Mouse (Mus musculus) MEL (cell line): Measurements from ENCODE around the gene Acvr1b. TPM values are rescaled to one million over a fixed set of nuclear protein-coding genes. Genes with fewer than 3 reads are reported as not detected.

Experiments used
- DNase-seq: peaks from one replicate; pipeline ENCODE4 v3.0.0; 2011; ENCODE audit warnings: low read depth, low spot score
- H3K27ac ChIP-seq: 2 replicates; pipeline ENCODE4 v1.5.1; 2012; ENCODE audit warnings: low read depth, mild to moderate bottlenecking, control low read depth, low read length, moderate library complexity; ENCODE audit not compliant: control insufficient read depth
- H3K27me3 ChIP-seq, 2 experiments: fragments of 150-350 bp in 1 of 2; sonication (generic) in 1 of 2; 2 replicates each; pipeline ENCODE4 v1.6.1; 2012; ENCODE audit warnings: low read length in 2 of 2, mild to moderate bottlenecking in 2 of 2, improper control_type of control experiment in 1 of 2, moderate library complexity in 1 of 2; ENCODE audit not compliant: insufficient read depth in 2 of 2, control insufficient read depth in 1 of 2
- H3K36me3 ChIP-seq, 2 experiments: 2 replicates each; pipeline ENCODE4 v1.6.1; 2012 to 2014; ENCODE audit warnings: low read length in 2 of 2, improper control_type of control experiment in 1 of 2, inconsistent platforms in 1 of 2, mild to moderate bottlenecking in 1 of 2; ENCODE audit not compliant: insufficient read depth in 2 of 2, control insufficient read depth in 1 of 2
- H3K4me1 ChIP-seq, 2 experiments: fragments of 150-350 bp in 1 of 2; sonication (generic) in 1 of 2; 2 replicates each; pipeline ENCODE4 v1.6.1; 2012; ENCODE audit warnings: low read length in 2 of 2, improper control_type of control experiment in 1 of 2, mild to moderate bottlenecking in 1 of 2; ENCODE audit not compliant: insufficient read depth in 2 of 2, control insufficient read depth in 1 of 2
- H3K4me3 ChIP-seq, 2 experiments: fragments of 150-350 bp in 1 of 2; sonication (generic) in 1 of 2; 2 replicates each; pipeline ENCODE4 v1.5.1; 2012; ENCODE audit warnings: low read depth in 2 of 2, low read length in 2 of 2, mild to moderate bottlenecking in 2 of 2, moderate library complexity in 2 of 2, control low read depth in 1 of 2, improper control_type of control experiment in 1 of 2; ENCODE audit not compliant: control insufficient read depth in 1 of 2, insufficient read depth in 1 of 2
- H3K79me2 ChIP-seq: 2 replicates; pipeline ENCODE4 v1.6.1; 2012; ENCODE audit warnings: mild to moderate bottlenecking, low read length, moderate library complexity; ENCODE audit not compliant: control insufficient read depth, poor library complexity, insufficient read depth
- H3K9ac ChIP-seq: 2 replicates; pipeline ENCODE4 v1.6.1; 2012; ENCODE audit warnings: low read depth, mild to moderate bottlenecking, control low read depth, low read length, moderate library complexity; ENCODE audit not compliant: control insufficient read depth, poor library complexity, severe bottlenecking
- H3K9me3 ChIP-seq: fragments of 150-350 bp; sonication (generic); replicated peaks from 2 replicates; pipeline ENCODE4 v1.6.1; 2012; ENCODE audit warnings: mild to moderate bottlenecking, low read length, improper control_type of control experiment, moderate library complexity; ENCODE audit not compliant: insufficient read depth
- BHLHE40 ChIP-seq: IDR thresholded peaks from 2 replicates; pipeline ENCODE4 v1.6.1; 2012; ENCODE audit warnings: low read depth, mild to moderate bottlenecking, inconsistent platforms, low read length, improper control_type of control experiment, borderline replicate concordance
- CHD1 ChIP-seq: IDR thresholded peaks from 2 replicates; pipeline ENCODE4 v1.6.1; 2012; ENCODE audit warnings: low read depth, mild to moderate bottlenecking, inconsistent platforms, low read length, improper control_type of control experiment
- E2F4 ChIP-seq: IDR thresholded peaks from 2 replicates; pipeline ENCODE4 v1.6.1; 2011; ENCODE audit warnings: low read depth, low read length, improper control_type of control experiment, borderline replicate concordance
- ELF1 ChIP-seq: IDR thresholded peaks from 2 replicates; pipeline ENCODE4 v1.6.1; 2014; ENCODE audit warnings: low read depth, mild to moderate bottlenecking, inconsistent platforms, low read length, improper control_type of control experiment, moderate library complexity
- EP300 ChIP-seq, 2 experiments: IDR thresholded peaks; 2 replicates each; pipeline ENCODE4 v1.6.1; 2011; ENCODE audit warnings: improper control_type of control experiment in 2 of 2, low read length in 2 of 2, low read depth in 1 of 2, mild to moderate bottlenecking in 1 of 2
- ETS1 ChIP-seq: IDR thresholded peaks from 2 replicates; pipeline ENCODE4 v1.6.1; 2012; ENCODE audit warnings: low read depth, mild to moderate bottlenecking, inconsistent platforms, low read length, improper control_type of control experiment, moderate library complexity
- GABPA ChIP-seq: IDR thresholded peaks from 2 replicates; pipeline ENCODE4 v1.6.1; 2012; ENCODE audit warnings: low read depth, mild to moderate bottlenecking, inconsistent platforms, low read length, improper control_type of control experiment, moderate library complexity
- HCFC1 ChIP-seq: IDR thresholded peaks from 2 replicates; pipeline ENCODE4 v1.6.1; 2012; ENCODE audit warnings: low read depth, mild to moderate bottlenecking, inconsistent platforms, low read length, improper control_type of control experiment, moderate library complexity
- JUND ChIP-seq: IDR thresholded peaks from 2 replicates; pipeline ENCODE4 v1.6.1; 2011; ENCODE audit warnings: low read depth, mild to moderate bottlenecking, improper control_type of control experiment, low read length
- KAT2A ChIP-seq: conservative IDR thresholded peaks from 2 replicates; pipeline ENCODE4 v1.6.1; 2012; ENCODE audit warnings: low read depth, low read length, improper control_type of control experiment, inconsistent platforms
- MAX ChIP-seq: IDR thresholded peaks from 2 replicates; pipeline ENCODE4 v1.6.1; 2011; ENCODE audit warnings: low read length, improper control_type of control experiment
- MEF2A ChIP-seq: IDR thresholded peaks from 2 replicates; pipeline ENCODE4 v1.6.1; 2014; ENCODE audit warnings: low read depth, mild to moderate bottlenecking, inconsistent platforms, low read length, improper control_type of control experiment; ENCODE audit not compliant: poor library complexity, insufficient replicate concordance, severe bottlenecking; ENCODE audit errors: extremely low read depth
- MXI1 ChIP-seq: IDR thresholded peaks from 2 replicates; pipeline ENCODE4 v1.6.1; 2011; ENCODE audit warnings: mild to moderate bottlenecking, low read depth, low read length, improper control_type of control experiment
- MYB ChIP-seq: IDR thresholded peaks from 2 replicates; pipeline ENCODE4 v1.6.1; 2011; ENCODE audit warnings: mild to moderate bottlenecking, low read depth, low read length, improper control_type of control experiment
- MYC ChIP-seq: IDR thresholded peaks from 2 replicates; pipeline ENCODE4 v1.6.1; 2011; ENCODE audit warnings: low read depth, mild to moderate bottlenecking, low read length, improper control_type of control experiment, moderate library complexity
- NRF1 ChIP-seq: IDR thresholded peaks from 2 replicates; pipeline ENCODE4 v1.6.1; 2014; ENCODE audit warnings: low read depth, mild to moderate bottlenecking, inconsistent platforms, low read length, improper control_type of control experiment, moderate library complexity; ENCODE audit not compliant: poor library complexity, insufficient read depth, severe bottlenecking
- POLR2A ChIP-seq, 2 experiments: IDR thresholded peaks; 2 replicates each; pipeline ENCODE4 v1.6.1; 2011 to 2012; ENCODE audit warnings: low read length in 2 of 2, mild to moderate bottlenecking in 2 of 2, control low read depth in 1 of 2, improper control_type of control experiment in 1 of 2, low read depth in 1 of 2, moderate library complexity in 1 of 2; ENCODE audit not compliant: control insufficient read depth in 1 of 2, insufficient read depth in 1 of 2, poor library complexity in 1 of 2
- POLR2AphosphoS2 ChIP-seq: IDR thresholded peaks from 2 replicates; pipeline ENCODE4 v1.6.1; 2011; ENCODE audit warnings: low read length, improper control_type of control experiment
- RCOR1 ChIP-seq: IDR thresholded peaks from 2 replicates; pipeline ENCODE4 v1.6.1; 2012; ENCODE audit warnings: low read depth, mild to moderate bottlenecking, inconsistent platforms, low read length, improper control_type of control experiment
- SMC3 ChIP-seq: IDR thresholded peaks from 2 replicates; pipeline ENCODE4 v1.6.1; 2011; ENCODE audit warnings: low read depth, low read length, improper control_type of control experiment
- TAL1 ChIP-seq: IDR thresholded peaks from 2 replicates; pipeline ENCODE4 v1.6.1; 2012; ENCODE audit warnings: mild to moderate bottlenecking, inconsistent platforms, low read length, moderate library complexity, mixed read lengths
- TCF12 ChIP-seq: IDR thresholded peaks from 2 replicates; pipeline ENCODE4 v1.6.1; 2014; ENCODE audit warnings: low read depth, mild to moderate bottlenecking, inconsistent platforms, low read length, improper control_type of control experiment, moderate library complexity
- UBTF ChIP-seq: IDR thresholded peaks from 2 replicates; pipeline ENCODE4 v1.6.1; 2012; ENCODE audit warnings: low read depth, mild to moderate bottlenecking, inconsistent platforms, low read length, improper control_type of control experiment, moderate library complexity, borderline replicate concordance; ENCODE audit not compliant: insufficient read depth
- USF1 ChIP-seq: IDR thresholded peaks from 2 replicates; pipeline ENCODE4 v1.6.1; 2014; ENCODE audit warnings: low read depth, mild to moderate bottlenecking, inconsistent platforms, low read length, improper control_type of control experiment, moderate library complexity
- USF2 ChIP-seq, 2 experiments: IDR thresholded peaks; 2 replicates each; pipeline ENCODE4 v1.6.1; 2011 to 2012; ENCODE audit warnings: improper control_type of control experiment in 2 of 2, low read length in 2 of 2, borderline replicate concordance in 1 of 2, inconsistent platforms in 1 of 2, low read depth in 1 of 2, mild to moderate bottlenecking in 1 of 2; ENCODE audit not compliant: insufficient read depth in 1 of 2
- ZC3H11A ChIP-seq: IDR thresholded peaks from 2 replicates; pipeline ENCODE4 v1.6.1; 2012; ENCODE audit warnings: low read depth, mild to moderate bottlenecking, inconsistent platforms, low read length, improper control_type of control experiment
- ZKSCAN1 ChIP-seq: IDR thresholded peaks from 2 replicates; pipeline ENCODE4 v1.6.1; 2012; ENCODE audit warnings: low read depth, mild to moderate bottlenecking, inconsistent platforms, low read length, improper control_type of control experiment, moderate library complexity
- ZNF384 ChIP-seq: IDR thresholded peaks from 2 replicates; pipeline ENCODE4 v1.6.1; 2012; ENCODE audit warnings: low read depth, mild to moderate bottlenecking, inconsistent platforms, low read length, improper control_type of control experiment
- polyA plus RNA-seq, 2 experiments: library from polyadenylated mRNA; stranded (reverse) in 1 of 2; unstranded in 1 of 2; fragments of >175 nt in 1 of 2; fragments of >200 nt in 1 of 2; gene quantifications; 2 replicates each; pipeline versions ENCODE4 v1.2.1 to v1.2.4; 2012; ENCODE audit warnings: low replicate concordance in 2 of 2, low read depth in 1 of 2; ENCODE audit not compliant: insufficient read length in 2 of 2, insufficient read depth in 1 of 2, missing spikeins in 1 of 2
- total RNA-seq: library from RNA; depleted of rRNA; stranded (reverse); fragments of 300-350 nt; gene quantifications from 2 replicates; pipeline ENCODE4 v1.2.3, GENCODE M21; 2012

Acvr1b gene
- total and polyA plus RNA-seq, 3 experiments, result 10.4 to 13.2 TPM; not detected in 1

DNA sequence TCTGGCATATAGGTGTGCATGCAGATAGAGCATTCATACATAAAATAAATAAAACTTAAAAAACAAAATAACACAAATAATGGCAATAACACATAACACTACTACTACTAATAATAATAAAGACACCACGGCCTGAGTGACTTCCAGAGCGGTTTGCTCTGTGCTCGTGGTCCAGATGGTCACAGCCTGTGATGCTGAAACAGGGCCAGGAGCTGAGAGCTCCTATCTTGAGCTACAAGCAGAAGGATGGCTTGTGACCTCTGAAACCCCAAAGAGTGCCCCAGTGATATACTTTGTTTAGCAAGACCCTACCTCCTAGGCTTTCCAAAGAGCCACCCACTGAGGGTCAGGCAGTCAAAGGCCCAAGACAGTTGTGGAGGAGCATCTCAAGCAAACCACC lies 27.5 kb downstream of the Acvr1b start:
- H3K4me1 ChIP-seq, result no peaks in the 10 kb centered on the region
- H3K36me3 ChIP-seq, result no peaks in the 10 kb centered on the region; a peak in 1 of 4 replicates
- no peak overlapping the region for H3K27ac ChIP-seq
- no peak overlapping the region for H3K9ac ChIP-seq
- no peaks in the 10 kb centered on the region for H3K27me3 ChIP-seq
- DNase-seq, result no peak
- H3K79me2 ChIP-seq, result no peaks in the 10 kb centered on the region
- TF ChIP-seq ETS1 (no peak), CHD1 (no peak), KAT2A (no peak), MYB (no peak), ZC3H11A (no peak), E2F4 (no peak), JUND (no peak), NRF1 (no peak), POLR2A (IDR thresholded peaks at IDR 0.05; ENCODE audit: control insufficient read depth in 1 of 2, insufficient read depth in 1 of 2, low read depth in 1 of 2, low read length in 2 of 2, poor library complexity in 1 of 2) (no peak), RCOR1 (no peak), MEF2A (no peak), ZNF384 (no peak), ZKSCAN1 (no peak), TAL1 (no peak), BHLHE40 (no peak), EP300 (IDR thresholded peaks at IDR 0.05; ENCODE audit: low read depth in 1 of 2, low read length in 2 of 2) (no peak), MYC (no peak), MAX (no peak), USF1 (no peak)
- H3K4me3 ChIP-seq, result no peak overlapping the region
- H3K9me3 ChIP-seq, result no peaks in the 10 kb centered on the region

DNA sequence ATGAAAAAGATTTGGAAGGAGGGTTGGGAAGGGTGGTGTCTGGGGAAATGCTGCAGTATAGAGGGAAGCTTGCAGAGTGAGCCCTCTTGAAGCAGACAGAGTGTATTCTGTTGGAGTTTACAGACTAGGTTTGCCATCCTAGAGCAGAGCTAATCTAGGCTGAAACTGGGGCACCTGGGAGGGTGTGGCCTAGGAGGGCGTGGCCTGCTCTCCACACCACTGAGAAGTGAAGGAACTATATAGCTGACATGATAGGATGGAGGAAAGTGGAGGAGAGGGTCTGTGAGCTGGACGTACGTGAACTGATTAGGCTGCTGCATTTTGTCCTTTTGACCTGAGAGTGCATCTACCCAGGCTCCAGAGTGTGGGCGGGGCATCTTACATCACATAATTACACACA lies 29.8 kb downstream of the Acvr1b start:
- Histone ChIP-seq H3K9me3 (no peaks in the 10 kb centered on the region), H3K9ac (no peak overlapping the region), H3K27me3 (no peaks in the 10 kb centered on the region), H3K36me3 (peaks cover 0 to 2% of the 10 kb centered on the region in 2 experiments; a peak in 1 of 4 replicates), H3K4me3 (no peak overlapping the region), H3K4me1 (no peaks in the 10 kb centered on the region), H3K79me2 (no peaks in the 10 kb centered on the region), H3K27ac (no peak overlapping the region)
- no peak for DNase-seq
- TF ChIP-seq GABPA (no peak), ELF1 (no peak), MXI1 (no peak), POLR2AphosphoS2 (no peak), USF2 (IDR thresholded peaks at IDR 0.05; ENCODE audit: borderline replicate concordance in 1 of 2, insufficient read depth in 1 of 2, low read depth in 1 of 2, low read length in 2 of 2) (no peak), KAT2A (no peak), CHD1 (no peak), MYB (no peak), UBTF (no peak), SMC3 (no peak), JUND (no peak), TCF12 (no peak), HCFC1 (no peak), NRF1 (no peak), RCOR1 (no peak)
